Mouse (Mus musculus) intestine, embryonic 16.5 days (tissue): ENCODE measurements around the gene Mthfd1l. TPM values are rescaled to one million over a fixed set of nuclear protein-coding genes. Genes with fewer than 3 reads are reported as not detected.
"Not testable (repeated sequence)": the region's sequence is repeated elsewhere in the genome, so short reads cannot be mapped to it uniquely, and the experiment has no call there.

ENCODE experiments used
- ATAC-seq: fragments of 200-750 bp; cut with Nextera tagmentation; 2 replicates; pipeline ENCODE4 v1.8.0; 2017; ENCODE audit warnings: moderate TSS enrichment, moderate library complexity
- H3K27ac ChIP-seq: fragments of 300-500 bp; sonication (generic); 2 replicates; pipeline ENCODE4 v1.5.1; 2014; ENCODE audit warnings: mild to moderate bottlenecking, low read length
- H3K27me3 ChIP-seq: fragments of 300-500 bp; sonication (generic); replicated peaks from 2 replicates; pipeline ENCODE4 v1.6.1; 2014; ENCODE audit warnings: low read length, control low read depth, mixed read lengths; ENCODE audit not compliant: control insufficient read depth, insufficient read depth
- H3K36me3 ChIP-seq: fragments of 300-500 bp; sonication (generic); 2 replicates; pipeline ENCODE4 v1.6.1; 2014; ENCODE audit warnings: low read length, control low read depth; ENCODE audit not compliant: control insufficient read depth, insufficient read depth
- H3K4me1 ChIP-seq: fragments of 300-500 bp; sonication (generic); 2 replicates; pipeline ENCODE4 v1.6.1; 2014; ENCODE audit warnings: low read length, control low read depth, mixed read lengths; ENCODE audit not compliant: control insufficient read depth, insufficient read depth
- H3K4me2 ChIP-seq: fragments of 300-500 bp; sonication (generic); 2 replicates; pipeline ENCODE4 v1.6.1; 2014; ENCODE audit warnings: low read depth, low read length, control low read depth
- H3K4me3 ChIP-seq: fragments of 300-500 bp; sonication (generic); 2 replicates; pipeline ENCODE4 v1.5.1; 2014; ENCODE audit warnings: mild to moderate bottlenecking, low read length
- H3K9ac ChIP-seq: fragments of 300-500 bp; sonication (generic); 2 replicates; pipeline ENCODE4 v1.6.1; 2014; ENCODE audit warnings: low read depth, low read length
- H3K9me3 ChIP-seq: fragments of 300-500 bp; sonication (generic); 2 replicates; pipeline ENCODE4 v1.6.1; 2016; ENCODE audit warnings: low read length, control low read depth; ENCODE audit not compliant: control insufficient read depth
- WGBS: fragments of 180-500 bp; shearing (Covaris S2); extraction: QIAGEN DNeasy Blood & Tissue Kit; methylation state at CpG from one replicate; pipeline ENCODE4 v1.1.7; 2014; 5-methylcytosine and 5-hydroxymethylcytosine counted together
- polyA plus RNA-seq: library from polyadenylated mRNA; unstranded; fragments of >200 nt; fragmentation: Nextera tagmentation; extraction: Ambion mirVana; gene quantifications from 2 replicates; pipeline ENCODE4 v1.2.1, GENCODE M21; 2015

The Mthfd1l gene
- polyA plus RNA-seq, 1 experiment from 2014 or later, result 18.4 TPM

DNA sequence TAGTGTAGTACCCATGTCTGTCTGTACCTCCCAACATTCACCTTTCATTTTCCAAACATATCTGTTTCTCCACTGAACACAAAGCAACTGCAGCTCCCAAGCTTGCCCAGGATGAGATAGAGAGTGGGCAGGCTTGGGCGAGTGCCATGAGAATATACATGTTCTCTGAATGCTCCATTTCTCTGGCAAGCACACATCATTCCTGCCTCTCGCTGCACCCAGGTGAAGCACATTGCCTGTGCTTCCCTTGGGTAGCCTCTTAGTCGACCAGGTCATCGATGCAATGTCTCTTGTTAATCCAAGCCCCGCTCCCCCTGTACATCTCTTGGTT, 140.4 kb downstream of the Mthfd1l start:
- WGBS, result 88% methylated on average over 5 of the region's 5 CpGs

GRCm38 (mm10) chr10:4116653-4117052, 143.7 kb downstream of the Mthfd1l start:
- H3K4me2 ChIP-seq, result no peak overlapping the region
- H3K9ac ChIP-seq, result no peak overlapping the region
- H3K27me3 ChIP-seq, result no peaks in the 10 kb centered on the region
- H3K36me3 ChIP-seq, result no peaks in the 10 kb centered on the region
- H3K4me1 ChIP-seq, result peaks cover 17% of the 10 kb centered on the region; the same call in 1 of the 2 replicates
- H3K4me3 ChIP-seq, result no peak overlapping the region
- peak overlapping the region; percentile 77 for H3K27ac ChIP-seq
- ATAC-seq, result peak; percentile 65
- H3K9me3 ChIP-seq, result no peaks in the 10 kb centered on the region

More for the DNA sequence above, 140.4 kb downstream of the Mthfd1l start:
- ATAC-seq, result no peak
- H3K9me3 ChIP-seq, result no peaks in the 10 kb centered on the region
- H3K9ac ChIP-seq, result no peak overlapping the region
- H3K27me3 ChIP-seq, result no peaks in the 10 kb centered on the region
- H3K27ac ChIP-seq, result peak overlapping the region; percentile 16; the same call in 1 of the 2 replicates
- no peaks in the 10 kb centered on the region for H3K36me3 ChIP-seq
- H3K4me1 ChIP-seq, result peaks cover 21% of the 10 kb centered on the region
- H3K4me2 ChIP-seq, result no peak overlapping the region
- H3K4me3 ChIP-seq, result no peak overlapping the region

DNA sequence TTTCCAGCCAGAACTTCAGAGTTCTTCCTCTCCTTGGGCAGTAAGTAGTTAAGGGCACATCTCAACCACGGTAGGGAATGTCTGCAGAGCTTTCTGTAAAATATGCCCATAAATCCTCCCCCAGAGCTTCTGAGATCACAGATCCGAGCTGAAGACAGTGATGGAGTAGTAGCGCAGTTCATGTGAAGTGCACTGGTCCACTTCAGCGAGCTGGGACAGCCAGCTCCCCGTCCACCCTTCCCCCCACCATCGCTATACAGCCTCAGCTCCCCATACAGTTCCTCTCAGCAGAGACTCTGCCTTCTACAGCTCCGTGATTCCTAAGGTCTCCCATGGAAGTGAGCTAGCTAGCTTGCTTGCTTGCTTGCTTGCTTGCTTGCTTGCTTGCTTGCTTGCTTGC, 144.2 kb downstream of the Mthfd1l start:
- peak; percentile 83 for ATAC-seq
- H3K27me3 ChIP-seq, result no peaks in the 10 kb centered on the region
- H3K4me2 ChIP-seq, result peak overlapping the region; percentile 13; the same call in 1 of the 2 replicates
- H3K9ac ChIP-seq, result peak overlapping the region; percentile 38; the same call in 1 of the 2 replicates
- 16% methylated on average over 7 of the region's 7 CpGs for WGBS
- peaks cover 17% of the 10 kb centered on the region; the same call in 1 of the 2 replicates for H3K4me1 ChIP-seq
- H3K4me3 ChIP-seq, result no peak overlapping the region
- no peaks in the 10 kb centered on the region for H3K9me3 ChIP-seq
- peak overlapping the region; percentile 77 for H3K27ac ChIP-seq
- H3K36me3 ChIP-seq, result no peaks in the 10 kb centered on the region

DNA sequence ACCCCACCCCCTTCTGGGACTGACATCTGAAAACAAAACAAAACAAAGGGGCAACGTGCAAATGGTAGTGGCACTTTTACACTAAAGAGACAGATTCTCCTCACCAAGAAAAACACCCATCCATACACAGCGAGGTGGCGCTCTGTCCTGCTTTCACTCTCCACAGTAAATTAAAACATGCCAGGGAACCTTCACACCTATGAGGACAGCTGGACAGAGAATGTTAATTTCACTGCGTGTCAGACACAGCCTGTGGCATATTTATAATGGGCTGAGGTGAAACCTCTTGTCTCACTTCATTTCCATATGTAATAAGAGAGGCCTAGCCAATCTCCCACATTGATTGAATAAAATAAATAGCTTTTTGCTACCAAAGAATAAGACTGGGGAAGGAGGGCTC, 146.4 kb downstream of the Mthfd1l start:
- Histone ChIP-seq H3K36me3 (no peaks in the 10 kb centered on the region), H3K27ac (no peak overlapping the region), H3K9ac (no peak overlapping the region), H3K4me3 (no peak overlapping the region), H3K27me3 (no peaks in the 10 kb centered on the region), H3K9me3 (no peaks in the 10 kb centered on the region), H3K4me1 (peaks cover 15% of the 10 kb centered on the region; the same call in 1 of the 2 replicates), H3K4me2 (no peak overlapping the region)
- WGBS, result 81% methylated on average over 4 of the region's 4 CpGs
- no peak for ATAC-seq

- Histone ChIP-seq H3K27ac (peak overlapping the region; percentile 72), H3K4me2 (no peak overlapping the region), H3K9me3 (no peaks in the 10 kb centered on the region), H3K4me1 (peaks cover 18% of the 10 kb centered on the region; the same call in 1 of the 2 replicates), H3K4me3 (no peak overlapping the region), H3K36me3 (no peaks in the 10 kb centered on the region), H3K9ac (no peak overlapping the region), H3K27me3 (no peaks in the 10 kb centered on the region)
- WGBS, result 56% methylated on average over 10 of the region's 10 CpGs
- peak; percentile 61; the same call in 1 of the 2 replicates for ATAC-seq
Observed at GRCm38 (mm10) chr10:4120708-4121107, 147.8 kb downstream of the Mthfd1l start.

GRCm38 (mm10) chr10:4121197-4121596, 148.3 kb downstream of the Mthfd1l start:
- no peak for ATAC-seq
- Histone ChIP-seq H3K27me3 (no peaks in the 10 kb centered on the region), H3K4me1 (peaks cover 19% of the 10 kb centered on the region; the same call in 1 of the 2 replicates), H3K9ac (no peak overlapping the region), H3K4me3 (no peak overlapping the region), H3K4me2 (no peak overlapping the region), H3K27ac (peak overlapping the region; percentile 72), H3K36me3 (no peaks in the 10 kb centered on the region), H3K9me3 (no peaks in the 10 kb centered on the region)
- WGBS, result 86% methylated on average over 1 of the region's 1 CpGs

- not testable (repeated sequence) for H3K9ac ChIP-seq, H3K9me3 ChIP-seq, H3K4me3 ChIP-seq, H3K4me2 ChIP-seq, H3K36me3 ChIP-seq, H3K27me3 ChIP-seq, H3K27ac ChIP-seq, ATAC-seq
- WGBS, result 79% methylated on average over 7 of the region's 7 CpGs
- H3K4me1 ChIP-seq, result peaks cover 15% of the 10 kb centered on the region; the same call in 1 of the 2 replicates
Observed at GRCm38 (mm10) chr10:4123280-4123945, 150.5 kb downstream of the Mthfd1l start.

- Histone ChIP-seq H3K4me3 (no peak overlapping the region), H3K4me1 (peaks cover 15% of the 10 kb centered on the region; the same call in 1 of the 2 replicates), H3K9ac (no peak overlapping the region), H3K27me3 (no peaks in the 10 kb centered on the region), H3K4me2 (no peak overlapping the region), H3K9me3 (no peaks in the 10 kb centered on the region), H3K36me3 (no peaks in the 10 kb centered on the region), H3K27ac (no peak overlapping the region)
- 81% methylated on average over 1 of the region's 1 CpGs for WGBS
- ATAC-seq, result no peak
Observed at GRCm38 (mm10) chr10:4124148-4124547, 151.2 kb downstream of the Mthfd1l start.

GRCm38 (mm10) chr10:4125232-4125631, 152.3 kb downstream of the Mthfd1l start:
- Histone ChIP-seq H3K27me3 (no peaks in the 10 kb centered on the region), H3K9ac (no peak overlapping the region), H3K4me3 (no peak overlapping the region), H3K4me2 (no peak overlapping the region), H3K36me3 (no peaks in the 10 kb centered on the region), H3K4me1 (peaks cover 14% of the 10 kb centered on the region; the same call in 1 of the 2 replicates), H3K9me3 (no peaks in the 10 kb centered on the region), H3K27ac (peak overlapping the region; percentile 41; the same call in 1 of the 2 replicates)
- 75% methylated on average over 7 of the region's 7 CpGs for WGBS
- no peak for ATAC-seq
